Mouse (Mus musculus) lung, embryonic 14.5 days (tissue): Measurements from ENCODE around the gene Chil1. TPM values are rescaled to one million over a fixed set of nuclear protein-coding genes. Genes with fewer than 3 reads are reported as not detected.

Source experiments
- ATAC-seq: fragments of 200-750 bp; cut with Nextera tagmentation; 2 replicates; pipeline ENCODE4 v1.8.0; 2017; ENCODE audit warnings: mild to moderate bottlenecking, moderate TSS enrichment, moderate library complexity; ENCODE audit not compliant: insufficient read depth
- DNase-seq: peaks from one replicate; pipeline ENCODE4 v3.0.0-alpha.2; 2015
- H3K27ac ChIP-seq: fragments of 300-500 bp; sonication (generic); 2 replicates; pipeline ENCODE4 v1.5.1; 2014; ENCODE audit warnings: low read depth, mild to moderate bottlenecking, moderate library complexity
- H3K27me3 ChIP-seq: fragments of 300-500 bp; sonication (generic); 2 replicates; pipeline ENCODE4 v1.6.1; 2014; ENCODE audit warnings: low read length, control low read depth; ENCODE audit not compliant: insufficient read depth
- H3K36me3 ChIP-seq: fragments of 300-500 bp; sonication (generic); 2 replicates; pipeline ENCODE4 v1.6.1; 2014; ENCODE audit warnings: control low read depth; ENCODE audit not compliant: insufficient read depth
- H3K4me1 ChIP-seq: fragments of 300-500 bp; sonication (generic); 2 replicates; pipeline ENCODE4 v1.6.1; 2014; ENCODE audit warnings: antibody characterized with exemption, control low read depth; ENCODE audit not compliant: insufficient read depth
- H3K4me2 ChIP-seq: fragments of 300-500 bp; sonication (generic); 2 replicates; pipeline ENCODE4 v1.6.1; 2014; ENCODE audit warnings: mild to moderate bottlenecking
- H3K4me3 ChIP-seq: fragments of 300-500 bp; sonication (generic); 2 replicates; pipeline ENCODE4 v1.5.1; 2014; ENCODE audit warnings: low read depth, low read length
- H3K9ac ChIP-seq: fragments of 300-500 bp; sonication (generic); 2 replicates; pipeline ENCODE4 v1.6.1; 2014
- H3K9me3 ChIP-seq: fragments of 300-500 bp; sonication (generic); 2 replicates; pipeline ENCODE4 v1.6.1; 2016; ENCODE audit warnings: low read depth, low read length, control low read depth
- CTCF ChIP-seq: IDR thresholded peaks from 2 replicates; pipeline ENCODE4 v1.5.1; 2016; ENCODE audit warnings: antibody characterized with exemption, low read depth
- WGBS: fragments of 180-500 bp; shearing (Covaris S2); extraction: QIAGEN DNeasy Blood & Tissue Kit; methylation state at CpG from one replicate; pipeline ENCODE4 v1.1.7; 2014; 5-methylcytosine and 5-hydroxymethylcytosine counted together
- polyA plus RNA-seq: library from polyadenylated mRNA; unstranded; fragments of >200 nt; fragmentation: Nextera tagmentation; extraction: Ambion mirVana; gene quantifications from 2 replicates; pipeline ENCODE4 v1.2.1, GENCODE M21; 2014

Chil1 gene
- polyA plus RNA-seq, 1 experiment from 2014 or later: not detected

GRCm38 (mm10) chr1:134151655-134152412 is 30.1 kb upstream of the Chil1 start:
- H3K27ac ChIP-seq: no peak overlapping the region
- no peaks in the 10 kb centered on the region; the same call in 1 of the 2 replicates for H3K27me3 ChIP-seq
- H3K4me1 ChIP-seq: no peaks in the 10 kb centered on the region
- TF ChIP-seq CTCF: peak; percentile 93
- H3K9me3 ChIP-seq: no peaks in the 10 kb centered on the region
- no peak overlapping the region for H3K4me3 ChIP-seq
- no peak overlapping the region for H3K9ac ChIP-seq
- peak; percentile 83 for ATAC-seq
- 28% methylated on average over 13 of the region's 13 CpGs for whole genome bisulfite sequencing
- peak; percentile 96 for DNase-seq
- H3K36me3 ChIP-seq: no peaks in the 10 kb centered on the region
- no peak overlapping the region for H3K4me2 ChIP-seq

- TF ChIP-seq CTCF: no peak
- no peak for ATAC-seq
- 55% methylated on average over 21 of the region's 21 CpGs for WGBS
These were observed 29.1 kb upstream of the Chil1 start for GRCm38 (mm10) chr1:134152626-134153590.

GRCm38 (mm10) chr1:134154121-134154520 is 27.9 kb upstream of the Chil1 start:
- no peaks in the 10 kb centered on the region for H3K4me1 ChIP-seq
- ATAC-seq: no peak

More at GRCm38 (mm10) chr1:134152626-134153590, 29.1 kb upstream of the Chil1 start:
- H3K4me3 ChIP-seq: no peak overlapping the region
- no peaks in the 10 kb centered on the region for H3K4me1 ChIP-seq
- no peak overlapping the region for H3K4me2 ChIP-seq
- no peak overlapping the region for H3K9ac ChIP-seq
- no peaks in the 10 kb centered on the region for H3K9me3 ChIP-seq
- no peak overlapping the region for H3K27ac ChIP-seq
- H3K27me3 ChIP-seq: no peaks in the 10 kb centered on the region; the same call in 1 of the 2 replicates
- DNase-seq: no peak
- no peaks in the 10 kb centered on the region for H3K36me3 ChIP-seq

GRCm38 (mm10) chr1:134154655-134155054 is 27.3 kb upstream of the Chil1 start:
- peak; percentile 49 for TF ChIP-seq CTCF
- 49% methylated on average over 3 of the region's 3 CpGs for WGBS
- Histone ChIP-seq H3K4me1 (no peaks in the 10 kb centered on the region), H3K4me2 (no peak overlapping the region), H3K27ac (no peak overlapping the region), H3K9me3 (no peaks in the 10 kb centered on the region), H3K27me3 (no peaks in the 10 kb centered on the region; the same call in 1 of the 2 replicates), H3K4me3 (no peak overlapping the region), H3K36me3 (no peaks in the 10 kb centered on the region), H3K9ac (no peak overlapping the region)
- ATAC-seq: no peak
- DNase-seq: no peak

More at GRCm38 (mm10) chr1:134154121-134154520, 27.9 kb upstream of the Chil1 start:
- TF ChIP-seq CTCF: no peak
- WGBS: 86% methylated on average over 3 of the region's 3 CpGs
- no peak overlapping the region for H3K9ac ChIP-seq
- no peaks in the 10 kb centered on the region for H3K9me3 ChIP-seq
- DNase-seq: no peak
- no peaks in the 10 kb centered on the region; the same call in 1 of the 2 replicates for H3K27me3 ChIP-seq
- no peak overlapping the region for H3K4me2 ChIP-seq
- no peaks in the 10 kb centered on the region for H3K36me3 ChIP-seq
- H3K4me3 ChIP-seq: no peak overlapping the region
- no peak overlapping the region for H3K27ac ChIP-seq

GRCm38 (mm10) chr1:134160404-134160803 is 21.6 kb upstream of the Chil1 start:
- 77% methylated on average over 3 of the region's 3 CpGs for WGBS
- no peak overlapping the region for H3K4me3 ChIP-seq
- ATAC-seq (no peak), DNase-seq (no peak)
- no peak overlapping the region for H3K9ac ChIP-seq
- H3K36me3 ChIP-seq: no peaks in the 10 kb centered on the region
- no peak overlapping the region for H3K27ac ChIP-seq
- no peaks in the 10 kb centered on the region for H3K4me1 ChIP-seq
- no peak for TF ChIP-seq CTCF
- H3K4me2 ChIP-seq: no peak overlapping the region
- no peaks in the 10 kb centered on the region for H3K9me3 ChIP-seq
- no peaks in the 10 kb centered on the region for H3K27me3 ChIP-seq

GRCm38 (mm10) chr1:134161399-134161798 is 20.6 kb upstream of the Chil1 start:
- Histone ChIP-seq H3K4me3 (no peak overlapping the region), H3K36me3 (no peaks in the 10 kb centered on the region), H3K9me3 (no peaks in the 10 kb centered on the region), H3K9ac (no peak overlapping the region), H3K4me1 (no peaks in the 10 kb centered on the region), H3K4me2 (no peak overlapping the region), H3K27ac (no peak overlapping the region), H3K27me3 (no peaks in the 10 kb centered on the region)
- 72% methylated on average over 6 of the region's 6 CpGs for WGBS
- ATAC-seq: no peak
- no peak for TF ChIP-seq CTCF
- DNase-seq: no peak
